Mouse (Mus musculus) liver, postnatal 0 days (tissue): ENCODE measurements at regions not wholly inside any gene's neighbourhood (a gene's known extent, or its start where the extent isn't known, plus 50 kb on each side); places are given as distances from the start of the nearest gene placed in this dataset.

Experiments
- CTCF ChIP-seq: sonication (generic); IDR thresholded peaks from 2 replicates; pipeline ENCODE4 v1.5.1; 2016; ENCODE audit warnings: antibody characterized with exemption, low read depth
- EP300 ChIP-seq: IDR thresholded peaks from 2 replicates; pipeline ENCODE4 v1.6.1; 2016; ENCODE audit warnings: antibody characterized with exemption, low read depth, mild to moderate bottlenecking

DNA sequence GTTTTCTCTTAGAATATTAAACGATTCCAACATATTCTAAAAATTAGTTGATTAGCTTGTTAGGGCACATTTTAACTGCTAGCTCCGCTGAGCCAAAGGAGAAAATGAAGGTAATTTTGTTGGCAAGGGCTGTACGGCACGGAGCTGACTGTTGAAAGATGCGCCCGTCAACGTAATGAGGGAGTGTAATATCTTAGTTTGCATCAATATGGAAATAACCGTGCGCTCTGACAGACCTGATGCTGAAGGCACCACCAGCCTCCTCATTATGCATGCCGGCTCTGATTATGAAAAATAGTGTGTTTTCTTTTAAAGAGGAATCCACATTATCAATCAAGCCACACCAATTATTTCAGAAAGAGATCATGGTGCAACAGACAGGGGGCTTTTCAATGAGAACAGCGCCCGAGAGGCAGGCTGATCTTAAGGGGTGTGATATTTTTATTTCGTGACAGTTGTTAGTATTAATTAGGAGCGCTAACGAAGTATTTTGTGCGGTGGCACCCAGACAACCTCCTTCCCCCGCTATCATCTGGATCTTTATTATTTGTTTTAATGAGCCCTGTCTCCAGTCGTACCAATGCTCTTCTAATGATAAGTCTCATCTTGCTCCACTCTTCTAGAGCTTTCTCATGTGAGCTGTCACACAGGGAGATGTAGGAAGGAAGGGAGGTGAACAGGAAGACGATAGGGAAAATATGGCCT, 99.9 kb upstream of the Ctbp2 start:
- TF ChIP-seq EP300 (no peak), CTCF (no peak)
